Mouse (Mus musculus): ENCODE measurements around the gene Suox. TPM values are rescaled to one million over a fixed set of nuclear protein-coding genes. Genes with fewer than 3 reads are reported as not detected.
A peak's percentile ranks its signal among the peaks of the same experiment; 100 is the strongest.
"Not testable (repeated sequence)": the region's sequence is repeated elsewhere in the genome, so short reads cannot be mapped to it uniquely, and the experiment has no call there.

The Suox gene
- total RNA-seq, 2 experiments from 2014 or later, result 12.0 to 13.1 TPM

GRCm38 (mm10) chr10:128627398-128628317 lies 46.2 kb downstream of the Suox start:
- no peak for DNase-seq (ENCODE audit: low spot score in 2 of 2)

- DNase-seq (ENCODE audit: low spot score in 2 of 2), result peak; percentile 79 to 87
These were observed 47.3 kb downstream of the Suox start, which contains the start of gene Rps26 for GRCm38 (mm10) chr10:128626311-128627310. Gene Rps26, minus strand, starts transcription at chr10:128626747.

- DNase-seq (ENCODE audit: low spot score in 2 of 2), result peak in 1 of 2 experiments; percentile 7
These were observed 48.5 kb downstream of the Suox start for GRCm38 (mm10) chr10:128625287-128625894.

- DNase-seq (ENCODE audit: low spot score in 2 of 2), result not testable (repeated sequence)
These were observed 50.7 kb downstream of the Suox start for GRCm38 (mm10) chr10:128623106-128623613.

GRCm38 (mm10) chr10:128622702-128623101 lies 51.2 kb downstream of the Suox start:
- DNase-seq (ENCODE audit: low spot score in 2 of 2), result no peak

- no peak for DNase-seq (ENCODE audit: low spot score in 2 of 2)
These were observed 51.8 kb downstream of the Suox start for GRCm38 (mm10) chr10:128621986-128622520.

GRCm38 (mm10) chr10:128620241-128620640 lies 53.6 kb downstream of the Suox start:
- DNase-seq (ENCODE audit: low spot score in 2 of 2), result no peak

Other genes starting within 250 kb of the Suox start
- gene Smarcc2, start 214.8 kb downstream of the Suox start, total RNA-seq (2021), result 10 to 100 TPM; 90.8 to 91.2 TPM
- 100 to 1,000 TPM; 485 to 542 TPM for gene Myl6, start 179.9 kb downstream of the Suox start, total RNA-seq (2021)
- gene Myl6b, start 175.4 kb downstream of the Suox start, total RNA-seq (2021), result 100 to 1,000 TPM; 119 to 139 TPM
- 10 to 100 TPM; 49.6 to 50.5 TPM for gene Esyt1, start 148.2 kb downstream of the Suox start, total RNA-seq (2021)
- 1 to 10 TPM; 6.7 to 9.9 TPM for gene Zc3h10, start 126.3 kb downstream of the Suox start, total RNA-seq (2021)
- 1,000 to 10,000 TPM; 2,741 to 3,076 TPM for gene Rpl41, start 124.8 kb downstream of the Suox start, total RNA-seq (2021)
- gene Pa2g4, start 108.1 kb downstream of the Suox start, total RNA-seq (2021), result 10 to 100 TPM; 84.8 to 91.4 TPM
- gene Erbb3, start 84.4 kb downstream of the Suox start, total RNA-seq (2021), result 10 to 100 TPM; 18.0 to 19.0 TPM
- gene Rps26, start 47.3 kb downstream of the Suox start, total RNA-seq (2021), result 100 to 1,000 TPM; 757 to 856 TPM
- gene Ikzf4, start 28.1 kb downstream of the Suox start, total RNA-seq (2021), result 1 to 10 TPM in 1 of 2 experiments, under 1 TPM in 1; 0.93 to 1.4 TPM
- 10 to 100 TPM; 85.8 to 88.8 TPM for gene Rab5b, start 22.2 kb upstream of the Suox start, total RNA-seq (2021)
- 1 to 10 TPM; 4.0 to 5.2 TPM for gene Pmel, start 30.1 kb upstream of the Suox start, total RNA-seq (2021)
- 10 to 100 TPM; 38.7 to 42.8 TPM for gene Cdk2, start 31.0 kb upstream of the Suox start, total RNA-seq (2021)
- gene Dgka, start 70.8 kb upstream of the Suox start, total RNA-seq (2021), result 1 to 10 TPM; 6.7 TPM
- gene Pym1, start 73.8 kb upstream of the Suox start, total RNA-seq (2021), result 10 to 100 TPM; 18.3 to 22.1 TPM
- gene Mmp19, start 116.8 kb upstream of the Suox start, total RNA-seq (2021), result 1 to 10 TPM; 2.8 to 3.0 TPM
- 10 to 100 TPM; 48.6 to 50.7 TPM for gene Dnajc14, start 130.0 kb upstream of the Suox start, total RNA-seq (2021)
- gene Tmem198b, start 130.3 kb upstream of the Suox start, total RNA-seq (2021), result 10 to 100 TPM; 17.3 to 20.2 TPM
- 10 to 100 TPM; 48.5 to 54.6 TPM for gene Sarnp, start 143.3 kb upstream of the Suox start, total RNA-seq (2021)
- 10 to 100 TPM; 11.7 to 12.0 TPM for gene Ormdl2, start 147.6 kb upstream of the Suox start, total RNA-seq (2021)
- 1 to 10 TPM; 7.5 to 8.3 TPM for gene Gdf11, start 217.6 kb upstream of the Suox start, total RNA-seq (2021)
- gene Cd63, start 226.9 kb upstream of the Suox start, total RNA-seq (2021), result 100 to 1,000 TPM; 311 to 352 TPM
- 10 to 100 TPM; 11.7 to 12.1 TPM for gene Rdh5, start 248.8 kb upstream of the Suox start, total RNA-seq (2021)
- 100 to 1,000 TPM; 218 to 231 TPM for gene Bloc1s1, start 250.0 kb upstream of the Suox start, total RNA-seq (2021)